Mouse (Mus musculus) left cerebral cortex, postnatal 10 days (tissue): ENCODE measurements around the gene Cpt1b. TPM values are rescaled to one million over a fixed set of nuclear protein-coding genes. Genes with fewer than 3 reads are reported as not detected.

Experiments
- DNase-seq, 2 experiments: peaks; one replicate each; pipeline ENCODE4 v3.0.0; 2021 to 2022; ENCODE audit warnings: low spot score in 2 of 2, mixed read lengths in 1 of 2; ENCODE audit errors: extremely low spot score in 1 of 2
- intact Hi-C: fragments of 180-260 bp; cut with DNase I; formaldehyde crosslinking; loops from one replicate; pipeline ENCODE4 v1.15.1; 2025
- total RNA-seq, 2 experiments: library from RNA; stranded (reverse); gene quantifications; 2 replicates each; pipeline ENCODE4 v1.2.3; 2021

The Cpt1b gene
- 1 to 10 TPM; 2.4 to 2.5 TPM for total RNA-seq

- intact Hi-C loops, result no loop called here
- no peak for DNase-seq
Observed at GRCm38 (mm10) chr15:89425711-89426121, at the start of gene Cpt1b. Cpt1b (minus strand) TSS chr15:89425863.

- intact Hi-C loops, result no loop called here
- no peak for DNase-seq
Observed at GRCm38 (mm10) chr15:89475293-89475600, 49.6 kb upstream of the Cpt1b start.

GRCm38 (mm10) chr15:89474596-89475292 is 49.1 kb upstream of the Cpt1b start:
- peak in 1 of 2 experiments; percentile 55 for DNase-seq
- intact Hi-C loops, result no loop called here

- no peak for DNase-seq
- intact Hi-C loops, result no loop called here
Observed at GRCm38 (mm10) chr15:89473921-89474320, 48.3 kb upstream of the Cpt1b start.

GRCm38 (mm10) chr15:89473370-89473769 is 47.7 kb upstream of the Cpt1b start:
- intact Hi-C loops, result no loop called here

GRCm38 (mm10) chr15:89471476-89471875 is 45.8 kb upstream of the Cpt1b start:
- no peak for DNase-seq
- intact Hi-C loops, result no loop called here

More at GRCm38 (mm10) chr15:89473370-89473769, 47.7 kb upstream of the Cpt1b start:
- DNase-seq, result no peak

GRCm38 (mm10) chr15:89468577-89468976 is 42.9 kb upstream of the Cpt1b start:
- intact Hi-C loops, result no loop called here
- no peak for DNase-seq

GRCm38 (mm10) chr15:89465052-89465451 is 39.4 kb upstream of the Cpt1b start:
- intact Hi-C loops, result no loop called here

GRCm38 (mm10) chr15:89463334-89464235 is 37.9 kb upstream of the Cpt1b start:
- intact Hi-C loops, result no loop called here
- DNase-seq, result peak in 1 of 2 experiments; percentile 54

More at GRCm38 (mm10) chr15:89465052-89465451, 39.4 kb upstream of the Cpt1b start:
- peak in 1 of 2 experiments; percentile 30 for DNase-seq

- intact Hi-C loops, result no loop called here
- DNase-seq, result no peak
Observed at GRCm38 (mm10) chr15:89462176-89462575, 36.5 kb upstream of the Cpt1b start.

GRCm38 (mm10) chr15:89461321-89461720 is 35.7 kb upstream of the Cpt1b start:
- DNase-seq, result no peak
- intact Hi-C loops, result no loop called here

- intact Hi-C loops, result no loop called here
- DNase-seq, result peak in 1 of 2 experiments; percentile 38
Observed at GRCm38 (mm10) chr15:89460298-89460697, 34.6 kb upstream of the Cpt1b start.

- no peak for DNase-seq
- intact Hi-C loops, result no loop called here
Observed at GRCm38 (mm10) chr15:89459821-89460220, 34.2 kb upstream of the Cpt1b start.

- intact Hi-C loops, result no loop called here
- no peak for DNase-seq
Observed at GRCm38 (mm10) chr15:89458942-89459341, 33.3 kb upstream of the Cpt1b start.

GRCm38 (mm10) chr15:89455642-89456041 is 30.0 kb upstream of the Cpt1b start:
- intact Hi-C loops, result no loop called here

GRCm38 (mm10) chr15:89454857-89455256 is 29.2 kb upstream of the Cpt1b start:
- intact Hi-C loops, result no loop called here

More at GRCm38 (mm10) chr15:89455642-89456041, 30.0 kb upstream of the Cpt1b start:
- DNase-seq, result peak in 1 of 2 experiments; percentile 38

GRCm38 (mm10) chr15:89453865-89454478 is 28.3 kb upstream of the Cpt1b start, which contains the start of gene Mapk8ip2:
Mapk8ip2 (plus strand) TSS chr15:89453913.
- peak in 1 of 2 experiments; percentile 77 for DNase-seq
- intact Hi-C loops, result no loop called here

More at GRCm38 (mm10) chr15:89454857-89455256, 29.2 kb upstream of the Cpt1b start:
- DNase-seq, result peak in 1 of 2 experiments; percentile 28

- DNase-seq, result peak in 1 of 2 experiments; percentile 61
- intact Hi-C loops, result no loop called here
Observed at GRCm38 (mm10) chr15:89452906-89453864, 27.5 kb upstream of the Cpt1b start.
